Mouse (Mus musculus): ENCODE measurements around the gene Cdk19.

- TF ChIP-seq EP300 (IDR thresholded peaks at IDR 0.05; ENCODE audit: low read length), result no peak
- TF ChIP-seq ZC3H11A (IDR thresholded peaks at IDR 0.05; ENCODE audit: low read depth, low read length), result no peak
- no peak for TF ChIP-seq RAD21 (IDR thresholded peaks at IDR 0.05; ENCODE audit: low read depth, low read length)
- no peak for TF ChIP-seq MXI1 (IDR thresholded peaks at IDR 0.05; ENCODE audit: low read depth, low read length)
- no peak for TF ChIP-seq MAZ (IDR thresholded peaks at IDR 0.05; ENCODE audit: low read depth, low read length)
- TF ChIP-seq POLR2A (IDR thresholded peaks at IDR 0.05; ENCODE audit: low read depth, low read length), result no peak
These were observed 11.3 kb upstream of the Cdk19 start for GRCm38 (mm10) chr10:40328004-40328551.

Measured in CH12.LX (cell line).